Mouse (Mus musculus) liver, adult 2 months (tissue): ENCODE results near the gene Mad2l2. TPM values are rescaled to one million over a fixed set of nuclear protein-coding genes. Genes with fewer than 3 reads are reported as not detected.
"Not testable (repeated sequence)": the region's sequence is repeated elsewhere in the genome, so short reads cannot be mapped to it uniquely, and the experiment has no call there.

Experiments used
- DNase-seq: peaks from one replicate; pipeline ENCODE4 v3.0.0-alpha.2; 2011; ENCODE audit warnings: low read depth, low spot score; ENCODE audit errors: extremely low read depth
- H3K27ac ChIP-seq: fragments of 200-500 bp; replicated peaks from 2 replicates; pipeline ENCODE4 v1.5.1; 2012; ENCODE audit warnings: low read depth, mild to moderate bottlenecking, control low read depth, inconsistent platforms, low read length; ENCODE audit not compliant: insufficient read depth
- H3K27me3 ChIP-seq: fragments of 200-500 bp; 2 replicates; pipeline ENCODE4 v1.6.1; 2012; ENCODE audit warnings: mild to moderate bottlenecking, moderate library complexity, low read length, inconsistent platforms; ENCODE audit not compliant: control insufficient read depth, insufficient read depth
- H3K36me3 ChIP-seq: fragments of 200-500 bp; 2 replicates; pipeline ENCODE4 v1.6.1; 2012; ENCODE audit warnings: low read length, inconsistent platforms; ENCODE audit not compliant: control insufficient read depth, insufficient read depth
- H3K4me1 ChIP-seq: fragments of 200-500 bp; 2 replicates; pipeline ENCODE4 v1.6.1; 2011; ENCODE audit warnings: low read length; ENCODE audit not compliant: control insufficient read depth, insufficient read depth
- H3K4me3 ChIP-seq: fragments of 200-500 bp; 2 replicates; pipeline ENCODE4 v1.5.1; 2011; ENCODE audit warnings: low read depth, mild to moderate bottlenecking, control low read depth, low read length, moderate library complexity; ENCODE audit not compliant: insufficient read depth
- H3K79me2 ChIP-seq: fragments of 200-500 bp; 2 replicates; pipeline ENCODE4 v1.6.1; 2012; ENCODE audit warnings: inconsistent platforms, mild to moderate bottlenecking, low read length, moderate library complexity; ENCODE audit not compliant: control insufficient read depth, insufficient read depth
- H3K9ac ChIP-seq: fragments of 200-500 bp; 2 replicates; pipeline ENCODE4 v1.6.1; 2012; ENCODE audit warnings: low read depth, mild to moderate bottlenecking, control low read depth, inconsistent platforms, low read length
- CTCF ChIP-seq: fragments of 200-500 bp; IDR thresholded peaks from 2 replicates; pipeline ENCODE4 v1.5.1; 2011; ENCODE audit warnings: low read depth, low read length, control low read depth
- POLR2A ChIP-seq: fragments of 200-500 bp; IDR thresholded peaks from 2 replicates; pipeline ENCODE4 v1.6.1; 2011; ENCODE audit warnings: low read length, control low read depth; ENCODE audit not compliant: insufficient read depth; ENCODE audit errors: extremely low read depth
- WGBS: fragments of 180-500 bp; shearing (Covaris S2); methylation state at CpG from one replicate; pipeline ENCODE4 v1.1.7; 2018; 5-methylcytosine and 5-hydroxymethylcytosine counted together
- polyA plus RNA-seq: library from polyadenylated mRNA; depleted of rRNA; stranded (reverse); fragments of >200 nt; gene quantifications from 2 replicates; pipeline ENCODE4 v1.2.3, GENCODE M21; 2012
- total RNA-seq: library from RNA; depleted of rRNA; stranded (reverse); fragments of >200 nt; gene quantifications from 2 replicates; pipeline ENCODE4 v1.2.3, GENCODE M21; 2014

Gene Mad2l2
- total and polyA plus RNA-seq, 2 experiments, result 8.9 to 49.6 TPM

- Histone ChIP-seq H3K36me3 (no peaks in the 10 kb centered on the region), H3K9ac (no peak overlapping the region), H3K4me1 (no peaks in the 10 kb centered on the region), H3K79me2 (no peaks in the 10 kb centered on the region), H3K4me3 (no peak overlapping the region), H3K27me3 (peaks cover 5% of the 10 kb centered on the region), H3K27ac (no peak overlapping the region)
- no peak for TF ChIP-seq POLR2A
- TF ChIP-seq CTCF, result no peak
- no peak for DNase-seq
- 6% methylated on average over 30 of the region's 30 CpGs for WGBS
Measured at GRCm38 (mm10) chr4:148173811-148174494, 43.8 kb downstream of the Mad2l2 start.

- H3K27me3 ChIP-seq, result peaks cover 3% of the 10 kb centered on the region
- no peak for TF ChIP-seq POLR2A
- no peak for TF ChIP-seq CTCF
- no peaks in the 10 kb centered on the region for H3K4me1 ChIP-seq
- H3K4me3 ChIP-seq, result no peak overlapping the region
- no peak overlapping the region for H3K27ac ChIP-seq
- DNase-seq, result no peak
- H3K9ac ChIP-seq, result no peak overlapping the region
- no peaks in the 10 kb centered on the region for H3K36me3 ChIP-seq
- WGBS, result 27% methylated on average over 12 of the region's 12 CpGs
- no peaks in the 10 kb centered on the region for H3K79me2 ChIP-seq
Measured at GRCm38 (mm10) chr4:148174495-148174862, 44.3 kb downstream of the Mad2l2 start.

DNA sequence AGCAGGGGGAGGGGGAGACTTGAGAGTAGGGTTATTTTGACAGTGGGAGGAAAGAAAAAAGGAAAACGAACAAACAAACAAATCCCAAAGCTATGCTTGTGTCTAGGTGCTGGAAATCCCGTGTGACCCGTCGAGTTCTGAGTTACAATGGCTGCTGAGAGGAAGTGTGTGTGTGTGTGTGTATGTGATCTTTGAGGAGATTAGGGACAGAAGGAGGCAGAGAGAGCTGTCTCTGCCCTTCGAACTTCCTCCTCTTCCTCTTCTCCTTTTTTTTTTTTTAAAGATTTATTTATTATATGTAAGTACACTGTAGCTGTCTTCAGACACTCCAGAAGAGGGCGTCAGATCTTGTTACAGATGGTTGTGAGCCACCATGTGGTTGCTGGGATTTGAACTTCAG lies 46.4 kb downstream of the Mad2l2 start:
- WGBS, result 54% methylated on average over 5 of the region's 6 CpGs
- not testable (repeated sequence) for H3K9ac ChIP-seq, H3K79me2 ChIP-seq, H3K4me1 ChIP-seq, H3K36me3 ChIP-seq, DNase-seq, H3K4me3 ChIP-seq, H3K27me3 ChIP-seq, H3K27ac ChIP-seq

DNA sequence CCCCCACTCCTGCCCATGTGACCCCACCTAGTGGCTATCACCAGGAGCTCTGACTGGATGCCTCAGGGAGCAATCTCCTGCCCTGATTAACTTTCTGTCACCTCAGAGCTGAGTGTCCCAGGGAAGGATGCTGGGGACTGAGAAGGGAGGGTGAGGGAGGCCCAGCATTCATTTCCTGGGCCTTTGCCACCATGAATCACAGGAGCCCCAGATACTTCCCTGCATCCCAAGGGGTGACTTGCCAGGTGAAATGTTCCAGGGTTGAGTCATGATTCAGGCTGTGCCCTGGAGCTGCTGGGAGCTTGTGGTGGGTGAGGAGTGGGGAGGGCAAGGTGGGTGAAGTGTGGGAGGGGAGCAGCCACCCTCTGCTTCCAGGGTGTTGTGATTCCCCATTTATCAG lies 47.5 kb downstream of the Mad2l2 start:
- Histone ChIP-seq H3K79me2 (no peaks in the 10 kb centered on the region), H3K4me1 (no peaks in the 10 kb centered on the region), H3K4me3 (no peak overlapping the region), H3K27me3 (peaks cover 3% of the 10 kb centered on the region), H3K9ac (no peak overlapping the region), H3K36me3 (no peaks in the 10 kb centered on the region), H3K27ac (no peak overlapping the region)
- no peak for TF ChIP-seq CTCF
- TF ChIP-seq POLR2A, result no peak
- DNase-seq, result no peak

DNA sequence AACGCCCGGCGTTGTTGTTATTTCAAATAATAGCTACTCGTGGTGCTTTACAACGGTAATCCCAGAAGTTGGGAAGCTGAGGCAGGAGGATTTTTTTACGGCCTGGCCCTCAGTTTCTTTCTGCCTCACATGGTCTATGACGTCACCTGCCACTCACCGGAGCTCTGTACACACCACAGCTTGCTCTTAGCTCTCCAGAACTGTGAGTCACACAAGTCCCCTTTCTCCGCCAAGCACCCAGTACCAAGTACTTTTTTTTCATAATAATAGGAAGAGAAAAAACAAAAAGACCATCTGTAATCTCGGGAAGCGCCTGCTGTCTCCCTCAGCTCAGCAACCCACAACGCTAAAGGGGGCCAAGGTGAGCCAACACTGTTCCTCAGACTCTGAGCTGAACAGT lies 51.3 kb downstream of the Mad2l2 start:
- Histone ChIP-seq H3K27me3 (no peaks in the 10 kb centered on the region; the same call in 1 of the 2 replicates), H3K4me3 (no peak overlapping the region), H3K79me2 (no peaks in the 10 kb centered on the region), H3K36me3 (no peaks in the 10 kb centered on the region), H3K4me1 (no peaks in the 10 kb centered on the region), H3K9ac (no peak overlapping the region), H3K27ac (no peak overlapping the region)
- no peak for DNase-seq
- TF ChIP-seq POLR2A, result no peak
- no peak for TF ChIP-seq CTCF
- 85% methylated on average over 12 of the region's 12 CpGs for WGBS

GRCm38 (mm10) chr4:148182363-148182762 lies 52.2 kb downstream of the Mad2l2 start:
- Histone ChIP-seq H3K36me3 (no peaks in the 10 kb centered on the region), H3K27me3 (no peaks in the 10 kb centered on the region; the same call in 1 of the 2 replicates), H3K9ac (no peak overlapping the region), H3K27ac (no peak overlapping the region), H3K79me2 (no peaks in the 10 kb centered on the region), H3K4me1 (no peaks in the 10 kb centered on the region), H3K4me3 (no peak overlapping the region)
- TF ChIP-seq POLR2A (no peak), CTCF (no peak)
- no peak for DNase-seq
- WGBS, result 39% methylated on average over 8 of the region's 8 CpGs
